Mouse (Mus musculus) kidney, adult 8-10 months (tissue): ENCODE measurements around the gene Srd5a3.

Source experiments
- DNase-seq, 2 experiments: peaks; one replicate each; pipeline ENCODE4 v3.0.0; 2022

Srd5a3 gene

DNA sequence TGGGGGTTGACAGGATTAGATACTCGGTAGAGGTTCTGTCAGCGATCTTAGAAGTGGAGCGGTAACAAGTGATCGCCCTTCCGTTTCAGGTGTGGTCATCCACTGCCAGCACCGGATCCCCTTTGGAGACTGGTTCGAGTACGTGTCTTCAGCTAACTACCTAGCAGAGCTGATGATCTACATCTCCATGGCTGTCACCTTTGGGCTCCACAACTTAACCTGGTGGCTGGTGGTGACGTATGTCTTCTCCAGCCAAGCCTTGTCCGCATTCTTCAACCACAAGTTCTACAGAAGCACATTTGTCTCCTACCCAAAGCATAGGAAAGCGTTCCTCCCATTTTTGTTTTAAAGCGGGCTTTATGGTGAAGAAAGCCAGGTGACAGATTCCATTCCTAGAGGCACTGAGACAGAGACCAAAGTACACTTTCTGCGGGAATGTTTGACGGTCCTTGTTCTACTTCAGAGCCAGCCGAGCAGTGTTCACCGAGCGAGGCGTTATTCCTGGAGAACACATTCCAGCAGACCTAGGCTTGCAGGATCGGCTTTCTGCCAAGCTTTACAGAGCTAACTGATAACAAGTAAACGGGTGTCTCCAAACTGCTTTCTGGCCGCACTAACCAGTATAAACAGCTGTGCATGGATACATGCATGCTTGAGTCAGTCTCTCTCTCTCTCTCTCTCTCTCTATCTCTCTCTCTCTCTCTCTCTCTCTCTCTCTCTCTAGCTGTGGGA is 14.5 kb downstream of the Srd5a3 start:
- DNase-seq, result peak; percentile 13 to 21

DNA sequence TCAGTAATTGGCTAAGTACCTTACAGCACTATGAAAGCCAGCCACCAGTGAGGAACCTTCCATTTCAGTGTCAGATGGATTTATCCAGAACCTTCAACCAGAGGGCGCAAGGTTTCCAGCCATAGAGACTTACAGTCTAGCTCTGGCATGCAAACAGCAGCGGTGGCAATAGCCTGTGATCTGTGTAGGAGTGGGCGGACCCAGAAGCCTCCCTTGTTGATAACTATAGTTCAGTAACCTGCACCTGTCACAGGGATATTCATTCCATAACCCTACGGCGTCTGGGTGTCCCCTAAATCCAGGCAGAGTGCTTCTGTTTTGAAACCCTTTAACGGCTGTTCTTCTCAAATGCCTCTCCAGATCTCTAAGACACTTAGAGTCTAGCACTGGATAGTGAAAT is 19.5 kb downstream of the Srd5a3 start:
- DNase-seq, result no peak

DNA sequence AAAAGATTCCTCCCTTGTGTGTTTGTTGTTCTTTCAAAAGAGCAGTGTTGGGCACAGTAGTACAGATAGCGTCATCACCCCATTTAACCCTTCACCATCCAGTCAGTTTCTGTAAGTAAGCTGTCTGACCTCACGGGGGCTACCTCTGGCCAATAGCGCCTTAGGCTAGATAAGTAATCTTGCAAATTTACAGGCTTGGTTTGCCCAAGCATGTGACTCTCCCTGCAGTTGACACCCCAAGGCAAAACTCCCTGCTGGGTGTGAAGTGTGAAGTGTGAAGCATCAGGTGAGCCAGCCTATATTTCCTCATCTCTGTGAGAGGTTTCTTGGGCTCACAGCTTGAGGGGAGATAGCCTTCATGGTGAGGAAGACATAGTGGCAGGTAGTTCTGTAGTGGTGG is 20.0 kb downstream of the Srd5a3 start:
- no peak for DNase-seq

DNA sequence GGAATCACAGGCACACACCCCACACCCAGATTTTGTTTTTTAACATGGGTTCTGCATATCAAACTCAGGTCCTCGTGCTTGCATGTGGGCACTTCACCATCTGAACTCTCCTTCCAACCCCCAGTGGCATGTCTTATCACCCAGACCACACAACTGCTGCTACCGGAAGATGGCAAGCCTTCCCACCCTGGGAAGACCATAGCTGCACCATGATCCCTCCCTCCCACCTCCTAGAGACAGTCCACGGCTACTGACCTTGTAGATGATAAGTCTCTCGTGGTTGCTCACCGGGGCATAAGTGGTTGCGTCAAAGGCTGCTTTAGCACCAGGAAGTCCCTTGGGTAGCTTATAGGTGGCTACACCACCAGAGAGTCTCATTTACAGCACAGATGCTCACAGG is 21.4 kb downstream of the Srd5a3 start:
- DNase-seq, result no peak

DNA sequence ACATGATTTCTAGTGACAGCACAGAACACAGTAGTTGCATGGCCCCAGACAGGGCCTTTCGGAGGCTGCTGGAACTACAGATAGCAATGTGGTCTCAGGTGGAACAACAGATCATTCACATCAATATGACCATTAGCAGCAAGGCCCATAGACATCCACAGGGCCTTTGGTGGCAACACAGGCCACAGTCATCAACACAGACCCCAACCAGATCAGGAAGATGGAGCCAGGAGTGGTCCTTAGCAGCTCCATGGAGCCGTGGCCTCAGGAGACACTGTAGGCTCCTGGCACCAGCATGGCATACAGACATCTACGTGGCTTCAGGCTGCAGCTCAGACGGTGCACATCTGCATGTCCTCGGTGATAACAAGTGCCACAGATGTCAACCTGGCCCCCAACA is 22.9 kb downstream of the Srd5a3 start:
- DNase-seq, result no peak

DNA sequence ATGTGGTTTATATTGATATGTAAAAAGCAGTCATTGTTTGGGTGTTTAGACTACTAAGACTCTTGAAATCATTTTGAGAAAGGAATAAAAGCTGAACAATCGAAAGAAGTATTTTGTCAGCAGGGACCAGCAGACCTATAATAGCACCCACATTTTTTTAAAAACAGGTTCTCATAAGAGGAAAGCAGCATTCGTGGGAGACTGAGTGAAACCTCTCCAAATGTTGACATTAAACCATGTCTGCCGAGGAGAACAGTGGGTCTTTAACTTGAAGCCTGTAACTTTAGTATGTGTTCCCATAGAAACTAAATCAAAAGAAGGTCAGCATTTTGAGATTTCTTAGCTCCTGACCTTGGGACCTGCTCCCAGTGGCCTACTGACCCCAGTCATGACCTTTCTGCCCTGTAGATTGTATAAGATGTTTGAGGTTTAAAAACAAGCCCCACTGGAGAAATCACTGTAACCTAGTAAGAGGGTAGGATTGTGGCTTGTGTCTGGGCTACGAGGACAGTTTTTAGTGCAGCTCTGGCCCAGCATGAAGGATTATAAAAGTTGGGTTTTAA is 23.8 kb downstream of the Srd5a3 start:
- no peak for DNase-seq

DNA sequence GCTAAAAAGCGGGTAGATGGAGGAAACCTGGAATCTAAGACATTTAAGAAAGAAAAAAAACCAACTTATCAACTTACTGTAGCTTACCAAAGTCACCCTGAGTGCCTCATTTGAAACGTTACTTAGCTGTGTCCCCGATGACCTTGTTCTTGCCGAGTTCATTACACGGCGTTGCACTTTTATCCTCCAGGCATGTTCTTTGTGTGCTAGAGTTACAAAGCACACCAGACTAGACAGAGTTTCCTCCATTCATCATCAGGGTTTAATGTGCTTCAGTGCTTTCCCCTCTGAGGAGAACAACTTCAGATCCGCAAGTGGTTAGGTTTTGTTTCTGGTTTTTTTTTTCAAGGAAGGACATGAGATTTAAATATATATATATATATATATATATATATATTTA is 24.8 kb downstream of the Srd5a3 start:
- DNase-seq, result no peak

DNA sequence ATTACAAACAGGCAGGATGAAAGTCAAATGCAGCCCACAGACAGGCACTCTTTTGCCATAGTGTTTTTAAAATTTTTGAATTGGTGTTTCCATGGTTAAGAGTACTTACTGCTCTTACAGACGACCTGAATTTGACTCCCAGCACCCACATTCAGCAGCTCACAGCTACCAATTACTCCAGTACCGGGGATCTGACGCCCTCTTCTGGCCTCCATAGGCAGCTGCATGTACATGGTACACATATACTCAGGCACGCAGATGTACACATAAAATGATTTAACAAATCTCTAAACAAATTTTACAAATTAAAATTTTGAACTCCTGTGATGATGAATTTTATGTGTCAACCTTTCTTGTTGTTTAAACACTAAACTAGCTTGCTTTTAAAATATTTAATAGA is 30.5 kb downstream of the Srd5a3 start:
- DNase-seq, result no peak

DNA sequence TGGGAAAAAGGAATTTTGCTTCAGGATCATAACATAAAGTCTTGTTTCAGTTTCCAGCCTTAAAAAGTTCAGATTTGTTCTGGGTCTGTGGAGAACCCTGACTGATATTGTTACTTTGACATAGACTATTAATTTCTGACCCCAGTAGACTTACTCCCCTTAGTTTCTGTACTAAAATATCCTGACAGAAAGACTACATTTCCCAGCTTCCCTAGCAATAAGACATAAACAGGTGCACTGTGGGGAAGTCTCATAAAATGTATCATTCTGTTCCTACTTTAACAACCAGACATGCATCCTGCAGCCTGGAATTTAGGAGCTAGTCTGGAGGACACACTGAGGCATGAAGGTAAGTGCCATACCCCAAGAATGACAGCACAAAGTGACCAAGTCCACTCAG is 31.0 kb downstream of the Srd5a3 start:
- DNase-seq, result no peak

DNA sequence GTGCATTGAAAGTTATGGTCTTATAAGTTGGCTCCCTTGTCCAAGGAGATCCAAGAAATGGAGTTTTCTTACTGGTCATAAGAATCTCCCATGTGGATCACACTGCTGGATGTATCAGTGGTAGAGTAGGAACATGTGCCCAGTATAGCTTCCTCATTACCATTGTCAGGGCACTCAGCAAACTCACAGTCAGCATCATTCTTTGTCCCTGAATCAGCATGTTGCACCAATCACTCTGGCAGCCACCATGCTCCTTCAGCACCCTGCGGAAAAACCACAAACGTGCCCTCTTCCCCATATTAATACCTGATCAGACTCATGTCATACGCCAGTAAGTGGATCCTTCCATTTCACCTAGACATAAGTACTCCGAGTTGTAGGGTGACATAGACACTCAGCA is 35.0 kb downstream of the Srd5a3 start:
- DNase-seq, result no peak

DNA sequence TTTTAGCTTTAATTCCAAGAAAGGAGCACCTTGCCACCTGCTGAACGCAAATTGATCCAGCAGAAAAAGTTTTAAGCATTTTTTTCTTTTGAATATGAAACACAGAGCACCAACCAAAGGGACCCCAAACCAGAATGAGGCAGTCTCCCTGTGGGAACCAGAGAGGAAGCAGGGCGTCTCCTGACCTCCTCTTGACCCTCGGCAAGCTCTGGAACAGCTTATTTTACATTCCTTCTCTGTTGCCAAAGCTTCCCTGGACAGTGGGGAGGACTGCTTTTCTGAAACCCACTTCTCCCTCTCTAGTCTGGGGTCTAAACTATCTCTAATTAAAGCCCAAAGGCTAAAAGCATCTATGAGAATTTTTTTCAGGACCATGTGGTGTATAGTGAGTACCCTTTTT is 36.3 kb downstream of the Srd5a3 start:
- DNase-seq, result no peak

DNA sequence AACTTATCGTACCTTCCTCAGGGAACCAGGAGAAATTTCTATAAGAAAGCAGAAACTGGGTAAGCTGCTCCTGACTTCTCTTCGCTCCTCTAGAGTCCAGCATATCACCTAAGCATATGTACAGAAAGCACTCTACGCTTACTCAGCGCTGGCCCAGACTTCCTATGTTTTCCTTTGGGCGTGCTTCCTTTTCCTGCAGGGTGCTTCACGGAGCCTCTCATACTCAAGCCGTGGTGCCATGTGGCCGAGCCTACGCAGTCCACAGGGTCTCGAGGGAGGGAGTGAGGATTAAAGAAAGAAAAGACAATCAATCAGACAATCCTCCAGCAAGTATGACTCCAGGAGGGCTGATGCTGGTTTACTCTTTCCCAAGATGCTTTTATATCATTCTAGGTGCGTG is 36.8 kb downstream of the Srd5a3 start:
- no peak for DNase-seq

DNA sequence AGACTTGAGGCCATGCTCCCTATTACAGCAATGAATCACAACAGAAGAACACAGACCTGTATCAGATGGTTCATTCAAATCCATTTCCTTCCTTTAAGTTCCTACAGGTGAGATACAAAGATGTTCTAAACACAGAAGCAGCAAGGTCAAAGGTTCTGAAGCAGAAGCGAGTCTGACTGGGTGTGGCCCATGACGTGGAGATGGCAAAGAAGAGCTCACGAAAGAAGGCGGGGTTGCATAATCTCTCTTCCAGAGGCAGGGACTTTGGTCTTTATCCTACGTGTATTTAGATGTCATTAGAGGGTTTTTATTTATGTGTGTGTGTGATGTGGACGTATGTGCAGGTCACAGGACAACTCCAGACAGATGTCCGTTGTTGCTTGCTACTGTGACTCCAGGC is 37.6 kb downstream of the Srd5a3 start:
- DNase-seq, result no peak

DNA sequence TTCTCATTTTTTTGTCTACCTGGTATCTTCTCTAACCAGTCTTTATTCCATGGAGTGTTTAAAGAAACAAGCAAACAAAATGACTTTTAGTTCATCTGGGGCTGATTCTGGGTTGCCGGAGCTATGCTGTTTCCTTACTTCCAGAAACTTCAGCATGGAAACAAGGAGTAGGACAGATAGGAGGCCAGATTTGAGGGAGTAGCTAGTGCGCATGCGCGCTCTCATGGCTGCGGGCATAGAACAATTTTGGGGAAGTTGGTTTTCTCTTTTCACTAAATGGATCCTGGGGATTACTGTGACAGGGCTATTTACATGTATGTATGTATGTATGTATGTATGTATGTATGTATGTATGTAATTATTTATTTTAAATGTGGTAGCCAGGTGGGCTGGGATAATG is 39.1 kb downstream of the Srd5a3 start:
- no peak for DNase-seq

DNA sequence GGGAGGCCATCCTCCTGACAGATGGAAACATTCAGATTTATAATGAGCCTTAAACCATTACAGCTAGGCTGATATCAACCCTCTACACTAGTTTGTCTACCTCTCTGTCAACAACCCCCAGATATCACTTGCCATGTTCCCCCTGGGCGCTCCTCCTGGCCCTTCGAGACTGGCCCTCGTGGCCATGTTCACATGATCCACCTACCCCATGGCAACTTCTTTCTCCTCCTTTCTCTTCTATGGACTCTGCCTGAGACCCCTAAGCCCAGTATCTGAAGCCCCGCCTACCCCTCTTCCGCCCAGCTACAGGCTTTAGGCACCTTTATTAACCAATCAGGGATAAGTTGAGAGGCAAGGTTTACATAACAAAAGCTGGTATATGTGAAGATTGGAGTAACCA is 39.7 kb downstream of the Srd5a3 start:
- no peak for DNase-seq

DNA sequence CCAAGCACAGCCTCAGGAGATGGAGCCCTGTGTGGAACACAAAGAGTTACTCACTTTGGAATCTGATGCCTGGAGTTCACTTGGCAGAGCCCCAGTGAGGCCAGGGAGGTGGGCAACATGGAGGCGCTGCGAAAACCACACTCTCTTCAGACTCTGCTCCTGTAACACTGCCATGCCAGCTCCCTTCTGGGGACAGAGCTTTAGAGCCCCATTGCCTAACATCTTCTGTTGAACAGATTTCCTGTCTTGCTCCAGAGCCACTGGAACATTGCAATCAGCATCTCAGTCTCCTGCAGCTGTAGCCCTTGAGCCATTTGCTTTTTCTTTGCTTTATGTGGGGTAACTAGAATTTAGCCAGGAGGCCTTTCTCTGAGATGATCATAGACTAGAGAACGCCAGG is 42.3 kb downstream of the Srd5a3 start:
- no peak for DNase-seq

DNA sequence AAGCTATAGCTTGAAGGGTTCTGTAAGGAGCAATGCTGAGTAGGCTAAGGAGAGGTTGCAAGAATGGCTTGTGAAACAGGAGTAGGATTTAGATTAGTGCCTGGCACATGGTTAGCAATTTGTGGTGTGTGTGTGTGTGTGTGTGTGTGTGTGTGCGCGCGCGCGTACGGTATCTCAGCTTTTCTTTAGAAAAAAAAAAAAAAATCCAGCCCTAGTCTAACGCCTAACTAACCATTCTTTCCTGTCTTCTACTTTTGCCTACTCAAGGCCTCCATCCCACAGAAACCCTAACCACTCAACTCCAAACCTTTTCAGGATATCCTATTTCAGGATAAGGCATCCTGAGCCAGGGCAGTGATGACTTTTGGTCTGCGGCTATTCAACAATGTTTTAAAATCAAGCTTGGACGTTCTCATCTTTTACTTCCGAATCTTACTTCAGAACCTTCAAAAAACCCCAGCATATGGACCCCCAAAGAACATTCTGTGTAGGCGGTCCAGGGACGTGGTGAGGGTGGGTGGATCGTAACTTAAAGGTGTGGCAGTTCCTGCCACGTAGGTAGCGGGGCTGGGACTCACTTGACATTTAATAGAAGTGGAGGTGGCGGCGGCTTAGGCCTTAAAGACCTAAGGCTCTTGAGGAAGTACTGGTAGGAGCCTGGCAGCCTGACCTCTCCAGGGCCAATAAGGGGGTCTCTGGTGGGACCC is 43.1 kb downstream of the Srd5a3 start:
- DNase-seq, result no peak

DNA sequence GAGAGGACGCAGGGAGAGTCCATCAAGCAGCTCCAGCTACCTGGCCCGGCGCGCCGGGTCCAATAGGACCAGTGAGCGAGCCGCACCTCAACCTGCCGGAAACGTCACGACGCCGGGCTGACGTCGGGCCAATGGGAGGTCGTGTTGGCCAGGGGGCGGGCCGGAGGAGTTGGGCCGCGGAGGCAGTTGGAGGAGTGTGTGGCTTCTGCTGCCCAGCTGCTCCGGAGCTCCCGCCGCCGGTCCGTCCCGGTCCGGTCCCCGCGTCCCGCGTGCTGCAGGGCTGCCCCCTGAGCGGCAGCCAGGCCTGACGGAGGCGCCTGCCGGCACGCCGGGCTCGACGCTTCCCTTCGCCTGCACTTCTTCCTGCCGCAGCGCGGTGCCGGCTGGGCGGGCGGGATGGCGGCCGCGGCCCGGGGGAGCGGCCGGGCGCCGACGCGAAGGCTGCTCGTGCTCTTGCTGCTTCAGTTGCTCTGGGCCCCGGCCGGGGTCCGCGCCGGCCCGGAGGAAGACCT is 43.7 kb downstream of the Srd5a3 start, which contains the start of gene Tmem165:
Gene Tmem165, plus strand, starts transcription at position 131 of the 512 bp plus-strand sequence.
- DNase-seq, result peak; percentile 95

DNA sequence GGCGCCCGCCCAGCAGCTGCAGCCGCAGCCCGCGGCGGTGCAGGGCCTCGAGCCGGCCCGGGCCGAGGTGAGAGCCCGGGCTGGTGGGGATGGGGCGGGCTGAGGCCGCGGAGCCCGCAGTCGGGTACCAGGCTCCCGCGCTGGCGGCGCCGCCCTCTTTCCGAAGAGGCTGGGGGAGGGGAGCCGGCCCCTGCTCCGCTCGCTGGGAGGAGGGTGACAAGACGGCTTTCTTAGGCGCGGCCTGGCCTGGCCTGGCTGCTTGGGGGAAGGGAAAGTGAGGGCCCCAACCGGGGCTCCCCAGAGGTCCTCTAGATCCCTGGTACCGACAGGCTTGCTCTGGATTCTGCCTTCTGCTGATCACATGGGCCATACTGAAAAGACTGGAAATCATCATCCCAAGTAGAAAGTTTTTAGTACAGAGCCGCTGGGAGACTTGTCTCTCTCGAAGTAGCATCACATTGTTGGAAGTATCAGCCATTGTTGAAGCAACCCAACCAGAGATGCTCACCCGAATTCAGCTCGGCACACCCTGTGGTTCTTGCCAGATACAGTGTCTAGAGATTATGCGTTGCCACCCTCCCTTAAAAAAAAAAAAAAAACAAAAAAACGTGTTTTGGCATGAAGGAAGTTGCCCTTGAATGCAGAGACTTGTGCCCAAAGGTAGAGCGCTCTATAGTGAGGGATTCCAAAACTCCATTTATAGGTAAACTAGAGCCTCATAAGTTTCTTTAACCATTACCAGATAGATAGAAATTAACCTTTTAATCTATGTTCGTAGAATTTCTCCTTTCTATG is 44.4 kb downstream of the Srd5a3 start:
- DNase-seq, result peak; percentile 46 to 57

DNA sequence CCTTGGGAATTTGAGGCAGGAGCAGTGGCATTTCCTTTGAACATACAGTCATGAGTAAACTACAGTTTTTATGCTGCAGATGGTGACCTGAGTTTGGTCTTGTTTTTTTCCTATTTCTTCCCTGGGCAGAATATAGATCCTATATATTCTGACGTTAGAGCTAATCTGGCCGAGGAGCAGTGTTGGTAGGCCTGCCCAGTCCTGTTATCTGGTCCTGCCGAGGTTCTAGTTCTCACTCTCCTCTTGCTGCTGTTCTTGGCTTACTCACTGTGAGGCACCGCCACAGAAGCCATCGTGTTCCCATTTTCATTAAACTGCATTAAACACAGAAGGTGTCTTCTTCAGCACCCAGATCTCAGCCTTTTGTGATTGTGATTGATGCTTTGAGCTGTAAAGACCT is 47.8 kb downstream of the Srd5a3 start:
- DNase-seq, result no peak

DNA sequence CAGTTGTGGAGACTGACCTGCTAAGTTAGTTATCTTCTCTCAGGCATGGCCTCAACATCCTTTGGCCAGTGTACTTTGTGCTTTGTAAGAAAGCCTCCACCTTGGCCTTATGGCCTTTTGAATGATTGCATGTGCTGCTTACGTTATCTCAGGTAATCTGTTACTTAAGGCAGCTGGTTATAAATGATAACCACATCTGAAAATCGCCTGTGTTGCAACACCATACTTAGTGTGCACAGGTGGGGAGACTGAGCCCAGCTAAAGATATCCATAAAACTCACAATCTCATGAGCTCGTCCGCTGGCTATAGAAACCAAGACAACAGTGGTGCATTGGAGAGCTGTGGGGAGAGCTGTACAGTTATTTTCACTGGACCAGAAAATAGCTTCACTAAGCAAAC is 50.5 kb downstream of the Srd5a3 start:
- DNase-seq, result no peak

DNA sequence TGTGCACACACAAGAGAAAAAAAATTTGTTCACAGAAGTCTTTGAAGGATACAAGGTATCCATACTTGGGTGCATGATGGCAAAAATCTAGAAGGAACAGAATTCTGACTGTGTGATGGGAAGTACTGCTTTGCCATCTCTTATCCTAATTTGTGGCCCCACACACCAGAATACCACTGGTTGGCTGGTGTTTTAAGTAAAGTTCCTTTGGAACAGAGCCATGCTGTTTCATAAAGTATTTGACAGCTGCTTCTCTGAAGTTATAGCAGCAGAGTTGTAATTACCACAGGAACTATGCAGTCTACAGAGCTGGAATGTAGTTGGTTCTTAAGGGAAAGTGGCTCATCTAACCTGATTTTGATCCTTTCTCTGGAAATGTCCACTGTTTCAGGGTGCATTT is 53.0 kb downstream of the Srd5a3 start:
- no peak for DNase-seq

DNA sequence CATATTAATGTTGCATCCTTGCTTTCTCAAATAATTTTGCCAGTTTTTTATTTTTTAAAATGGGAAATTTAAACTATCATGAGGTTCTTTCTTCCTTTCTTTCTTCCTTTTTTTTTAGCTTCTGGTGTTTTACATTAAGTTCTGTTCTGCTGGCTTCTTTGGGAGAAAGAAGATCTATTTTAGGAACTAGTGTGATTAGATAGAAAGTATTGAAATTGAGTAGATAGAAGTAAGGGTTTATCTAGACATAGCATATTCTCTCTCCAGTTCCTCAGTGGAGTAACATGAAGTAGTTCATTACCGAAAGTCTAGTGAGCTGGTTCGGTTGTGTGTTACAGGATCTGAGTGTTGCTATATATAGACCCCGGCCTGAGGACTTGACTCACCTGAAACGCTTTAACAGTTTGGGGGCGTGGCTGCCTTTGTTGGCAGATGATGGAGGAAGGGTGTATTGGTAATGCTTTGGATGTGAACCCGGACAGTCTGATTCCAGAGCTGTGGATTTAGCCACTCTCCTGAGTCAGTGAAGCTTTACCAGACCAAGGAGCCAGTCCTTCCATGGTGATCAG is 54.4 kb downstream of the Srd5a3 start:
- DNase-seq, result no peak
